Mouse (Mus musculus) kidney, postnatal 0 days (tissue): ENCODE data around the gene Dpep3. TPM values are rescaled to one million over a fixed set of nuclear protein-coding genes. Genes with fewer than 3 reads are reported as not detected.
"Not testable (repeated sequence)": the region's sequence is repeated elsewhere in the genome, so short reads cannot be mapped to it uniquely, and the experiment has no call there.

ENCODE experiments used
- ATAC-seq: fragments of 200-750 bp; cut with Nextera tagmentation; replicated peaks from 2 replicates; pipeline ENCODE4 v1.8.0; 2017; ENCODE audit warnings: low read depth, moderate number of reproducible peaks, moderate TSS enrichment, moderate library complexity; ENCODE audit not compliant: low FRiP score
- DNase-seq: peaks from one replicate; pipeline ENCODE4 v3.0.0-alpha.2; 2016; ENCODE audit warnings: low spot score
- H3K27ac ChIP-seq: fragments of 300-500 bp; sonication (generic); 2 replicates; pipeline ENCODE4 v1.5.1; 2014; ENCODE audit warnings: mild to moderate bottlenecking
- H3K27me3 ChIP-seq: fragments of 300-500 bp; sonication (generic); 2 replicates; pipeline ENCODE4 v1.6.1; 2014; ENCODE audit warnings: low read length, mixed read lengths; ENCODE audit not compliant: insufficient read depth
- H3K36me3 ChIP-seq: fragments of 300-500 bp; sonication (generic); 2 replicates; pipeline ENCODE4 v1.6.1; 2014; ENCODE audit warnings: low read length, mixed read lengths; ENCODE audit not compliant: insufficient read depth
- H3K4me1 ChIP-seq: fragments of 300-500 bp; sonication (generic); replicated peaks from 2 replicates; pipeline ENCODE4 v1.6.1; 2014; ENCODE audit warnings: antibody characterized with exemption, low read length, mixed read lengths; ENCODE audit not compliant: insufficient read depth
- H3K4me2 ChIP-seq: fragments of 300-500 bp; sonication (generic); 2 replicates; pipeline ENCODE4 v1.6.1; 2014; ENCODE audit warnings: mild to moderate bottlenecking, low read length, moderate library complexity, mixed read lengths
- H3K4me3 ChIP-seq: fragments of 300-500 bp; sonication (generic); replicated peaks from 2 replicates; pipeline ENCODE4 v1.5.1; 2014; ENCODE audit warnings: low read depth, low read length
- H3K9ac ChIP-seq: fragments of 300-500 bp; sonication (generic); 2 replicates; pipeline ENCODE4 v1.6.1; 2014; ENCODE audit warnings: low read depth, low read length
- H3K9me3 ChIP-seq: fragments of 300-500 bp; sonication (generic); replicated peaks from 2 replicates; pipeline ENCODE4 v1.6.1; 2016; ENCODE audit warnings: low read length, inconsistent platforms, mixed read lengths
- CTCF ChIP-seq: IDR thresholded peaks from 2 replicates; pipeline ENCODE4 v1.5.1; 2016; ENCODE audit warnings: antibody characterized with exemption, low read depth, mild to moderate bottlenecking, moderate library complexity
- WGBS: fragments of 180-500 bp; shearing (Covaris S2); extraction: QIAGEN DNeasy Blood & Tissue Kit; methylation state at CpG from one replicate; pipeline ENCODE4 v1.1.7; 2014; 5-methylcytosine and 5-hydroxymethylcytosine counted together
- polyA plus RNA-seq: library from polyadenylated mRNA; unstranded; fragments of >200 nt; fragmentation: Nextera tagmentation; extraction: Ambion mirVana; gene quantifications from 2 replicates; pipeline ENCODE4 v1.2.1, GENCODE M21; 2015

Dpep3 gene
- polyA plus RNA-seq: not detected in 2 replicates

GRCm38 (mm10) chr8:105979325-105979724 is at the start of gene Dpep3:
Gene Dpep3 (minus strand): TSS chr8:105979429.
- no peak for TF ChIP-seq CTCF
- Histone ChIP-seq H3K9me3 (no peaks in the 10 kb centered on the region), H3K4me1 (no peaks in the 10 kb centered on the region), H3K27me3 (no peaks in the 10 kb centered on the region), H3K27ac (no peak within 1 kb of the TSS), H3K4me2 (no peak within 1 kb of the TSS), H3K36me3 (no peaks in the 10 kb centered on the region), H3K4me3 (no peak within 1 kb of the TSS), H3K9ac (no peak within 1 kb of the TSS)
- DNase-seq (no peak), ATAC-seq (no peak)
- 92% methylated on average over 15 of the region's 15 CpGs for WGBS

- TF ChIP-seq CTCF: peak; percentile 98
- Histone ChIP-seq H3K27ac (no peak overlapping the region), H3K27me3 (no peaks in the 10 kb centered on the region), H3K9me3 (no peaks in the 10 kb centered on the region), H3K9ac (no peak overlapping the region), H3K4me3 (no peak overlapping the region), H3K36me3 (no peaks in the 10 kb centered on the region), H3K4me2 (no peak overlapping the region), H3K4me1 (no peaks in the 10 kb centered on the region)
- DNase-seq (peak; percentile 83), ATAC-seq (no peak)
Observed at GRCm38 (mm10) chr8:106022483-106022882, 43.3 kb upstream of the Dpep3 start.

GRCm38 (mm10) chr8:106018039-106018438 is 38.8 kb upstream of the Dpep3 start:
- ATAC-seq (no peak), DNase-seq (no peak)
- Histone ChIP-seq H3K36me3 (no peaks in the 10 kb centered on the region), H3K27me3 (no peaks in the 10 kb centered on the region), H3K27ac (no peak overlapping the region), H3K9me3 (no peaks in the 10 kb centered on the region), H3K4me3 (no peak overlapping the region), H3K4me1 (no peaks in the 10 kb centered on the region), H3K9ac (no peak overlapping the region), H3K4me2 (no peak overlapping the region)
- WGBS: 91% methylated on average over 3 of the region's 3 CpGs
- no peak for TF ChIP-seq CTCF

- ATAC-seq (no peak), DNase-seq (no peak)
- Histone ChIP-seq H3K9ac (no peak overlapping the region), H3K4me1 (no peaks in the 10 kb centered on the region), H3K27ac (no peak overlapping the region), H3K36me3 (no peaks in the 10 kb centered on the region), H3K9me3 (no peaks in the 10 kb centered on the region), H3K4me2 (no peak overlapping the region), H3K4me3 (no peak overlapping the region), H3K27me3 (no peaks in the 10 kb centered on the region)
- TF ChIP-seq CTCF: no peak
- 88% methylated on average over 7 of the region's 7 CpGs for WGBS
Observed at GRCm38 (mm10) chr8:106017130-106017529, 37.9 kb upstream of the Dpep3 start.

- no peaks in the 10 kb centered on the region for H3K36me3 ChIP-seq
- H3K9me3 ChIP-seq: no peaks in the 10 kb centered on the region
- WGBS: 93% methylated on average over 6 of the region's 6 CpGs
- H3K9ac ChIP-seq: no peak overlapping the region
- H3K4me2 ChIP-seq: no peak overlapping the region
- H3K27ac ChIP-seq: no peak overlapping the region
- H3K27me3 ChIP-seq: no peaks in the 10 kb centered on the region
- TF ChIP-seq CTCF: no peak
- H3K4me1 ChIP-seq: no peaks in the 10 kb centered on the region
- ATAC-seq: no peak
- H3K4me3 ChIP-seq: no peak overlapping the region
- DNase-seq: no peak
Observed at GRCm38 (mm10) chr8:106016284-106016683, 37.1 kb upstream of the Dpep3 start.

GRCm38 (mm10) chr8:106012203-106012602 is 33.0 kb upstream of the Dpep3 start:
- H3K27me3 ChIP-seq, DNase-seq, H3K27ac ChIP-seq, H3K4me1 ChIP-seq, H3K36me3 ChIP-seq, ATAC-seq, H3K9me3 ChIP-seq: not testable (repeated sequence)
- Histone ChIP-seq H3K9ac (peak overlapping the region; percentile 86), H3K4me3 (peak overlapping the region; percentile 78; the same call in 1 of the 2 replicates), H3K4me2 (peak overlapping the region; percentile 73)
- WGBS: 80% methylated on average over 8 of the region's 8 CpGs

- Histone ChIP-seq H3K4me1 (peaks cover 8% of the 10 kb centered on the region; the same call in 1 of the 2 replicates), H3K27me3 (no peaks in the 10 kb centered on the region), H3K27ac (peak within 1 kb of the TSS; percentile 66), H3K9me3 (no peaks in the 10 kb centered on the region), H3K36me3 (0 out of 2 replicates have a peak, but pooled peaks cover 4% of the 10 kb centered on the region), H3K9ac (peak within 1 kb of the TSS; percentile 86), H3K4me3 (peak within 1 kb of the TSS; percentile 78), H3K4me2 (peak within 1 kb of the TSS; percentile 73)
- DNase-seq (no peak), ATAC-seq (peak; percentile 55)
- 3% methylated on average over 6 of the region's 6 CpGs for WGBS
- no peak for TF ChIP-seq CTCF
Observed at GRCm38 (mm10) chr8:106011643-106011986, 32.4 kb upstream of the Dpep3 start, which contains the start of gene Ddx28. Gene Ddx28 (minus strand): TSS chr8:106011882.
